Mouse (Mus musculus): ENCODE data around the gene Phf13.
"Not testable (repeated sequence)": the region's sequence is repeated elsewhere in the genome, so short reads cannot be mapped to it uniquely, and the experiment has no call there.

The Phf13 gene

DNA sequence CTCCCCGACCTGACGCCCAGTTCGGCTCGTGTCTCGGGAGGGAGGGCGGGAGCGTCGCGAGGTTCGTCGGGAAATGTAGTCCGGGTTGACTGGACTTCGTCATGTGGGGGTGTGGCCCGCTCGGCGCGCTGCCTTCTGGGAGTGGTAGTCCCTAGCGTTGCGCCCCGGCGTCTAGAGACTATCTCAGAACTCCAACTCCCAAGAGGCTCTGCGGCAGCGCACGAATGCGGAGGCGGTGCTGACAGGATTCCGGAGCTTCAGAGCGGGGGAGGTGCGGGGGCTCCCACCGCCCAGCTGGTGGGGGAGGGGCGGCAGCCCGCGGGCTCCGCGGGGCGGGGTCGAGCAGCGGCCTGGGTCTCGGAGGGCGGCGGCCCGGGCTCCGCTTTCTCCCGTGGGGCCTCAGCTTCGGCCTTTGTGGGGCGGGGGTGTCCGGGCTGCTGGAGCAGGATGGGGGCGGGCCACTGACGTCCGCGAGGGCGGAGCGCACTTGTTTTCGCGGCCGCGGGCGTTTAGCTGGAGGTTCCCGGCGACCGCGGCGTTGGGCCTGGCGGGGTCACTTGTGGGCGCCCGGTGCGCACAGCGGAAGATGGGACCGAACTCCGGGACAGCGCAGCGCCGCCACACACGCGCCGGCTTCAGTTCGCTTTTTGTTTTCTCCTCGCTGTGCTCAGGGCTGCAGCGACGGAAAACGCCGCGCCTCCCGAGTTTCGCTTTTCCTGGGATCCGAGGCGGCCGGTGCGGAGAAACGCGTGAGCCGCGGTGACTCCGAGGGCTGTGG is at the start of gene Phf13:
Phf13 (minus strand) TSS at position 86 of the 778 bp plus-strand sequence.
- peak; percentile 99 for DNase-seq

DNA sequence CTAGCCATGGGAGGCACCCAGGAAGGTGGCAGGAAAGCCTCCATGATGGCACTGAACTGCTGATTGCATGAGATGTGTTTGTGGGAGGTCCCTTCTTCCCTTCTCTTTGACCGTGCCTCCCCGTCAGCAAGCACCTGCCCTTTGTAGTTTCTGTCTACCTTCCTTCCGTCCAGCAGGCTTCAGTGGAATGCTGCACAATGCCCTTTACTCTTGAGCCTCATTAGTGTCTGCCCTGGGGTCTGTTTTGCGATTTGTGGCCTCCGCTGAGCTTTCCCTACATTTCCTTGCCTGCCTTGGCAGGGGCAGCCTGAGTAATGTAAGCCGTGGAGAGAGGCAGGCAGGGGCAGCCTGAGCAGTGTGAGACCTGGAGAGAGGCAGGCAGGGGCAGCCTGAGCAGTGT is 48.6 kb upstream of the Phf13 start:
- DNase-seq, result no peak

DNA sequence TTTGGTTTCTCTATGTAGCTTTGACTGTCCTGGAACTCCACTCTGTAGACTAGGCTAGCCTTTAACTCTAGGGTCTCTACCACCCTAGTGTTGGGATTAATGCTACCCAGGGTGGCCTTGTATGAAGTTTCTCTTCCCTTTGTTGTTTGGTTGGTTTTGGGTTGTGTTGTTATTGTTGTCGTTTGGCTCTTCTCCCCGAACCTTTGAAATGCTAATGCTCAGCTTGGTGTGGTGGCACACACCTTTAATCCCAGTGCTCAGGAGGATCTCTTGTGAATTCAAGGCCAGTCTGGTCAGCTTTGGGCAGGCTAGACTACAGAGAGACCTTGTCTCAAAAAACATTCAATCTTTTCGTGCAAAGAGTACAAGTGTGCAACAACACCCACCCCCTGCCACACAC is 47.1 kb upstream of the Phf13 start:
- DNase-seq, result no peak

DNA sequence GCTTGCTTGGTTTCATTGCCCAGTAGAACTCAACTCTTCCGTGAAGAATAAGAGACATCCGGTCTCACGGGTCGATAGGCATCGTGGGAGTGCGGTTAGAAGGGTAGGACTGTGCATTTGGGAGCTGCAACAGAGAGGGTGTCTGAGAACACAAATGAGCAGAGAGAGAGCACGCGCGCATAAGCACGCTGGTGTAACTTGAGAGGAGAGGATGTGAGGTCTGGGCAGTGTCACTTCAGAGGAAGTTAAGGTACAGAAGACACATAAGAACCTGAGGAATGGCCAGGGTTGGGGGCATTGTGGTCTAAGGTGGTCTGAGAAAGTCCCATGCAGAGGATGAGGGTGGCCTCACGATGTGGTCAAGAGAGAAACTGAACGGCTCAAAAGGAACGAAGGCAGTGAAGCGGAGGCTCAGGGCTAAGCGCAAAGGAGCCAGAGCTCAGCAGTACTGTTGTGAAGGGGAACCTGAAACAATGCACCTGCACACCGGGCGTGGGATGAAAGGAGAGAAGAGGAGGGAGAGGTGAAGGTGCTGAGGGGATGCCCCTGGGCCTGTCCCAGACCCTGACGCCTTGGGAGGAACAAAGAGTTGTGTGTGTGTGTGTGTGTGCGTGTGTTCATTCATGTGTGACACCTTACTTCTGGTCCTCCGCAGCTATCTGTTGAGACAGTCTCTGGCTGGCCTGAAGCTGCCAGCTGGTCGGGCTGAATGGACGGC is 46.0 kb upstream of the Phf13 start:
- DNase-seq, result no peak

DNA sequence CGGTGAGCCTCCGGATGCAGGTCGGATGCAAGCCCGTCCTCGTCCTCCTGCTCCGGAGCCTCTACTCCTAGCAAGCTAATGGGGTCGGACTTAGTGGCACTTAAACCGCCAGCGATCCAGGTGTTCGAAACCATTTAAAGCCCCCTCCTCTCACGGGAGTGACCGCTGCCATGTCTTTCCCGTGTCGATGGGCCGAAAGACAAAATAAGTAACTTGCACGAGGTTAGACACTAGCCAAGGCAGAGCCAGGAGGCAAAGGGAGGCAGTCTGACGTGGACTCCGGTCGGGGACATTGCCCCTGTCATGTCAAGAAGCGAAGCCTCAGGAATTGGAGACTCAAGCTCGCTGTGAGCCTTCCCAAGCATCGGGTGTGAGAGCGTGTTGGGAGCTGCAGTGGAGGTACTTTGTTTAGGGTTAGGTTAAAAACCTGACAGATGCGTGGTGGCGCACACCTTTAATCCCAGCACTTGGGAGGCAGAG is 43.8 kb upstream of the Phf13 start:
- no peak for DNase-seq

DNA sequence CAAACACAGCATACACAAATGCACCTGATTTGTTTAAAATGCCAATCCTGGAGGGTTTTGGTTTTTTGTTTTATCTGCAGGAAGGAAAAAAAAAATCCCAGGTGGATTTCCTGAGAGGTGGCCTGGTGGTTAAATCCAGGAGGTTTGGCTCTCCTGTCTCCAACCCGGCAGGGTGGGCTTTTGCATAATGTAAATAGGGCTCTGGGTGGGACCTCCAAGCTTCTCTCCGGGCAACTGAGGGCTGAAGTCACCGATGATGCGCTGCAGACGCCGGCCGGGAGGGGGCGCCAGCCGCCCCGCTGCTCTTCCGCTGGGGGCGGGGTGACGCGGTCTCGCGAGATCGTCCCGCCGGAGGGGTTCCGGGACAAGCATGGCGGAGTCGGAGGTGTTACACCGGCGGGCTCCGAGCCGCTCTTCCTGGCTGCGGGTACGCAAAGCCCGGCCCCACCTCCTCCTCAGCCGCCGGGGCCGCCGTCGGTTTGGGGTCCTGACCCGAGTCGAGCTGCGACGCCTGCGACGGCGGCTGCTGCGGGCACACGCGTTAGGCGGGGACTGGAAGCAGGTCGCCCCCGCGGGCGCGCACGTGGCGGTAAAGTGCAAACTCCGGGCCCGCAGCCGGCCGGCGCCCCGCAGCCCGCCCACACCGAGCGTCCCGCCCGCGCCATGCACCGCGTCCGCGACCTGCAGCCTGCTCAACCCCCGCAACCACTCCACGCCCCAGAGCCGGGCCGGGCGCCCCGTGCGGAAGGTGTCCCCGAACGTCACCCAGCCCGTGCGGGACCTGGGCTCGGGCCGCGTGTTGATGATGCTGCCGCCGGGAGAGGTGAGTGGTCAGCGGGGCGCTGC is 43.1 kb upstream of the Phf13 start, which contains the start of gene Nol9:
Nol9 (plus strand) TSS at position 337 of the 846 bp plus-strand sequence.
- peak; percentile 94 for DNase-seq

DNA sequence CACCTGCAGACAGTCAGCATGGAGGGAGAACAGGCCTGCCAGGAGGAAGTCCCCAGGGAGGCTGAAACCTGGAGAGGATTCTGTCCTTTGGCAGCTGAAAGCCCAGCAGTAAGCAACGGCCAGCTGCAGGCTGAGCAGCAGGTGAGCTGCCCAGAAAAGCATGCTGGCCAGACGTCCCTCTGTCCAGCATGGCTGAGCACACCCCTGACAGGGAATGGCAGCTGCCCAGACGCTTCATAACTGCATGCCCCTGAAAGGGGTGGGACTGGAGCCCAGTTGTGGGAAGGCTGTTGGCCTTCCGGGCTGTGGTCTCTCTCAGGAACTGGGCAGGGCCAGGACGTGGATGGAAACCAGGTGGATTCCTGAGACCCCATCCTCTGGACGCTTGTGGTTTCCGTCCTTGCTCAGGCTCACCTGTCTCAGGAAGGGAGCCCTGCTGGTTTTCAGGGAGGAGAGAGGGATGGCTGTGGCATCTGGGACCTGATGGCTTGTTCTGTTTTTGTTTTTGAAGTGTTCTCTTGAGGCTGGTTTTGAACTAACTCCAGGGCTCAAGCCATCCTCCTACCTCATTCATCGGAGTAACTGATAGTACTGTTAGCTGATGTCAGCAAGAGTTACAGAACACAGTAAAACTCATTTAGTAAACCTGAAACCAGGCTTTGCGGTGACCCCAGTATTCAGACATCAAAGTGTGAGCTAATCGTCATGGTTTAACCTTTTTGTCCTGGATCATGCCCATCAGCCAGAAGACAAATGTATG is 42.3 kb upstream of the Phf13 start, which contains the start of gene Tas1r1:
Tas1r1 (minus strand) TSS at position 344 of the 760 bp plus-strand sequence.
- no peak for DNase-seq

DNA sequence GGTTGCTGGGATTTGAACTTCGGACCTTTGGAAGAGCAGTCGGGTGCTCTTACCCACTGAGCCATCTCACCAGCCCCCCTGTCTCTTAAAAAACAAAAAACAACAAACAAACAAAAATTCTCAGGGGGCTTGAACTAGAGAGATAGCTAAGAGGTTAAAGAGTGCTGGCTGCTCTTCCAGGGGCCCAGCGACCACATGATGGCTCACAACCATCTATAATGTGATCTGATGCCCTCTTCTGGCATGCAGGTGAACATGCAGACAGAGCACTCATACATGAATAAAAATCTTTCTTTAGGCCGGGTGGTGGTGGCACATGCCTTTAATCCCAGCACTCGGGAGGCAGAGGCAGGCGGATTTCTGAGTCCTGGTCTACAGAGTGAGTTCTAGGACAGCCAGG is 40.4 kb upstream of the Phf13 start:
- not testable (repeated sequence) for DNase-seq

DNA sequence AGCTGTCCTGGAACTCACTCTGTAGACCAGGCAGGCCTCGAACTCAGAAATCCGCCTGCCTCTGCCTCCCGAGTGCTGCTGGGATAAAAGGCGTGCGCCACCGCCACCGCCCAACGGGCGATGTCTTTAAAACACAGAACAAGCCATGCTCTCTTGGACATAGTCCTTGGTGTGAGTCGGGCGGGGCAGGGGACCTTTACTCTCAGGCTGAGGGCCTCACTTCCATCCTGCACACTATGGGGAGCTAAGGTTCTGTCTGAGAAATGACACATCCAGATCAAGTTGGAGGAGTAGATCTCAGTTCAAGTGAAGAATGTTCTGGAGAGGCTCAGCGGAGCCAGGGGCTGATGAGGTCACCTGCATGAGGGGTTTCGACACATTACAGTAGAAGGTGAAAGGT is 36.9 kb upstream of the Phf13 start:
- DNase-seq, result no peak

DNA sequence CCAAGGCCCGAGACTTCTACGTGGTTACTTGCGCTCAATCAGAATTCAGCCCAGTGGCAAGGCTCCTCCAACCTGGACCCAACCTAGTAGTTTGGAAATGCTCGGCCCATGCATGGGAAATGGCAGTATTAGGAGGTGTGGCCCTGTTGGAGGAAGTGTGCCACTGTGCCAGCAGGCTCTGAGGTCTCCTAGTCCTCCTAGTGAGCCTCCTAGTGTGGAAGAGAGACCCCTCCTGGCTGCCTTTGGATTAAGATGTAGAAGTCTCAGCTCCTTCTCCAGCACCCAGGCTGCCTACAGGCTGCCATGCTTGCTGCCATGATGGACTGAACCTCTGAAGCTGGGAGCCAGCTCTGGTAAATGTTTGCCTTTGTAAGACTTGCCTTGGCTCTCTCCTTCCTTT is 33.9 kb upstream of the Phf13 start:
- DNase-seq, result peak; percentile 57

DNA sequence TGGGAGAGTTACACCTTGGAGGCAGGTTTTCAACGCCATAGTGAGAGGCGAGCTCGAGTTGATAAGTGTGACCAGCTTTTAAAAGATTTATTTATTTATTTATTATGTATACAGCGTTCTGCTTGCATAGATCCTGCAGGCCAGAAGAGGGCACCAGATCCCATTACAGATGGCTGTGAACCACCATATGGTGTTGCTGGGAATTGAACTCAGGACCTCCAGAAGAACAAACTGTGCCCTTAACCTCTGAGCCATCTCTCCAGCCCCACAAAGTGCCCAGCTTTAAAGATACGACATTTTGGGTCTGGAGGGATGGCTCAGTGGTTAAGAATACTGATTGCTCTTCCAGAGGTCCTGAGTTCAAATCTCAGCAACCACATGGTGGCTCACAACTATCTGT is 33.0 kb upstream of the Phf13 start:
- DNase-seq, result peak; percentile 35

DNA sequence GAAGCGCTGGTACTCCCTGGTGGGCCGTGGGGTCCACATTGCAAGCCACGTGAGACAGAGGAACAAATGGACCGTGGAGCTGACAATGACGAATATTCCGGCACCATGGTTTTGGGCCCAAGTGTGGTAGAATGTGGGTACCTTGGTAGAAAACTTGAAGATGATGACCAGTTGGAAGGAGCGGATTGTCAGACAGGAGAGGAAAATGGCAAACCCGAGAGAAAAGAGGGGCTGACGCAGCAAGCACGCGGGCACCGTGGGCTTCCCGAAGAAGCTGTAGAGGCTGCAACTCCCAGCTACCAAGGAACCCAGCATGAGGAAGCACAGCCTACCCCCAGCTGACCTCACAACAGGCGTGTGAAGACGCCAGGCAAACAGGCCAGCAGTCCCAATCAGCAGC is 32.4 kb upstream of the Phf13 start:
- no peak for DNase-seq

DNA sequence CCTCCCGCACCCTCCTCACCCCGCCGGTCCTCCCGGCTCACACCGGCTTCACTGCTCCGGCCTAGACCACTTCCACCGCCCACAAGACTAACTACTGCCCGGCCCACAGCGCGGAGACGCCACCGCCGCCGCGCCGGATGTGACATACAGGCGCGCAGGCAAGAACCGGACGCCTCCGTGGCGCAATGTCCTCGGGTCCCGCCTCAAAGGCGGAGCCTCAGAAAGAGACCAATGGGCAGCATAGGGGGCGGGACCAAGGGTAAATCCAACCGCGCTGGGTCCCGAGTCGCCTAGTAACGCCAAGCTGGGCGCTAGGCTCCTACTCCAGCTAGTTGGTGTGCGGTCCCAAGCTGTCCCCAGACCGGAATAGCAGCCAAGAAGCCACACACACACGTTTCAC is 31.5 kb upstream of the Phf13 start, which contains the start of gene Zbtb48:
Zbtb48 (minus strand) TSS at position 148 of the 400 bp plus-strand sequence.
- DNase-seq, result peak; percentile 99

DNA sequence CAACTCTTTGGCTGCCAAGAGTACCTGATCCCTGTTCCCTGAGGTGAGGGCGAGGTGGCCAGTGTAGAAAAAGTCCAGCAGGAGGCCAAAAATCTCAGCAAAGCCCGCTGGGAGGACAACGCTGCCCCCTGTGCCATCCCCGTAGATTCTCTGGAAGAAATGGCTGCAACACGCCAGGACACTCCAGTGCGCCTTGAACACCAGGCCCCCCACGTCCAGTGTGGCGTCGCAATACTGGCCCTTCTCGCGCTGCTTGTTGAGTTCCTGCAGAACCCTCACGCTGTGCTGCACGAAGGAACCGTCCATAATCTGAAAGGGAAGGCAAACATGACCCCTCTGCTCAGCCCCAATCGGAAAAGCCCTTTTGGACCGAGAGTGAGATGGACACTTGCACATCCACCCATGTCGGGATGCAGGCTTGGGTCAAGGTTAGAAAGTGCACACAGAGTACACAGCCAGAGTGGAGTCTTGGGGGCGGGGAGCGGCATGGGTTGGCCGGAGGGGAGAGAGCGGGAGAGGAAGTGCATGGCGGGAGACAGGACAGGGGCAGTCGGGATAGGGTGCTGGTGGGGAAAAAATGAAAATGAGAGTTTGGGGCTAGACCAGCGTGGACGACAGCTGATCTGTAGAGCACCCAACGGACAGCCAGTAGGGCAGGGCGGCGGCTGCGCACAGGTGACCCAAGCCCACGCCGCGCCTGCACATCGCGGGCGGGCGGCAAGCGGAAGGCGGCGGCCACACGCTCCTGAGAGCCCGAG is 30.9 kb upstream of the Phf13 start:
- DNase-seq, result peak; percentile 25

DNA sequence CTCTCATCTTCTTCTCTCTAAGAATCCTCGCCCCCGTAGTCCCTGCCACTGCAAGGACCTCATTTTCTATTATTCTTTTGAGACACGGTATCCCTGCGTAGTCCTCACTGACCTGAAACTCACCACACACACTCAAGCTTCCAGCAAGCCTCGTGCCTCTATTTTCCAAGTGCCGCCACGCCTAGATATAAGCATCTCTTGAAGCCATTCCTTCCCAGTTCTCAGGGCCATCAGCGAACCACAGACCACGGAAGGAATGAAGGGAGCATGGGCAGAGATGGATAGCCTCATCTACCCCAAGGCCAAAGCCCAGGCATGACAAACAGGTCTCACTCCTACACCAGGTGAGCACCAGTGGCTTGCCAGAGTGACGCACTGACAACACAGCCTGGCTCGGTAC is 28.5 kb upstream of the Phf13 start:
- DNase-seq, result peak; percentile 40

DNA sequence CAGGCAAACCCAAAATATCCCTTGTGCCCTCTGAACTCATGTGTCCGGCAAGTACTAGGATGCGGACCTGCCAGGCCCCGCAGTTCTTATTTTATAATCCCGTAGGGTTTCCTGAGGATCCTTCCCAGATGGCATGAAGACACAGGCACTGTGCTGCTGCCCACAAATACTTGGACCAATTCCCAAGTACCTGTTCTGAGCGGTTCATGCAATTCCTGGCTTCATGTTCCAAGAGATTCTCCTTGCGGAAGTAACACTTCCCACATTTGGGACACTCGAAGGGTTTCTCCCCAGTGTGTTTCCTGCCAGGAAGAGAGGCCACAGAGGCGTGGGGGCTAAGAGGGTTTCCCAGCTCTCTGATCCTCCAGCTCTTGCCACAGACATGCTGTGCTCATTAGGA is 26.4 kb upstream of the Phf13 start:
- DNase-seq, result no peak

DNA sequence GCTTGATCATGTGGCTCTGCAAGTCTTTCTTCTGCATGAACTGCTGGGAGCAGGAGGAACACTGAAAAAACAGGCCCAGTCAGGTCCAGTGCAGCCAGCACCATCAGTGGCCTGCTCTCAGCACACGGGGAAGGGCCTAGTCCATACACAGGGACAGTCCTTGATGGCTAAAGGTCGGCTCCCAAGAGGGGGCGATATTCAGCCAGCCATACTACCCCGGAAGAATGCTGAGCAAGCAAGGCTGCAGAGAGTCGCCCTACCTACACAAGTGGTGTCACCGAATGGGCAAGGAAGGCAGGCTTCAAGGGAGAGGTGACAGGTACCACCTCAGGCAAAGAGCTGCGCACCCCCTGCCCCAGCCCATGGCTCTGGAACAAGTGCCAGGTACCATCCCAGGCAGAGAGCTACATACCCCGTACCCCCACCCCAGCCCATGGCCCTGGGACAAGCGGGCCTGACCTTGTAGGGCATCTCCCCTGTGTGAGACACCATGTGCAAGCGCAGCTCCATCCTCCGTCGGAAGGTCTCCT is 25.6 kb upstream of the Phf13 start:
- DNase-seq, result no peak

DNA sequence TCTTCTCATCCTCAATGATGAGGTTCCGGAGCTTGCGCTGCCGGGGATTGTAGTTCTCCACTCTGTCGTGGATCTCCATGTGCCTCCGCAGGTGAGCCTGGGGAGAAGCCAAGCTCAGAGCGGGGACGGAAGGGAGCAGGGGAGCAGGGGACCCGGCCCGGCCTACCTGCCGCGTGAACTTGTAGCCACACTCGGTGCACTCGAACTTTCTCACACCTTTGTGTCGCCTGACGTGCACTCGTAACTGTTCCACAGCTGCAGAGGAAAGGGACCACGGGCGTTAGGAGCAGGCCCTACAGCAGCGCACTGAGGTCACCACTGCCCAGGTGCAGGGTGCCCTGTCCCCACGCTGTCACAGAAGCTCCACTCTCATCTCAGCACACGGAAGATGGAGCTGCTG is 24.0 kb upstream of the Phf13 start:
- no peak for DNase-seq

DNA sequence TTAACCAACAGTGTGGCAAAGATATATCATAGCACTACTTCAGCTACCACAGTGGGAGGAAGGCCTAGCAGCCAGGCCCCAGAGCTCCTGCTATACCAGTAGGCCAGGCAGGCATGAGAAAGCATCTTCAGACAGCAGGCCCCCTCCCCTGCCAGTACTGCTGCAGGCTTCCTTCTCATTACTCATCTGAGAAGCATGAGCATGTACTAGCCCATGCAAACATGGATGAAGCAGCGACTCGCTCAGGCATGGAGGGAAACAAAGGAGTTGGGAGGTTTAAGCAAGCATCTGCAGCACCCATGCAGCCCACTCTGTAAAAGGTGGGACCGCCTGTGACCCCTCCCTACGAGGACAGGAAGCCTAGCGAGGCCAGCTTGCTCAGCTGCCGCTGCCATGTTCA is 23.0 kb upstream of the Phf13 start:
- no peak for DNase-seq

DNA sequence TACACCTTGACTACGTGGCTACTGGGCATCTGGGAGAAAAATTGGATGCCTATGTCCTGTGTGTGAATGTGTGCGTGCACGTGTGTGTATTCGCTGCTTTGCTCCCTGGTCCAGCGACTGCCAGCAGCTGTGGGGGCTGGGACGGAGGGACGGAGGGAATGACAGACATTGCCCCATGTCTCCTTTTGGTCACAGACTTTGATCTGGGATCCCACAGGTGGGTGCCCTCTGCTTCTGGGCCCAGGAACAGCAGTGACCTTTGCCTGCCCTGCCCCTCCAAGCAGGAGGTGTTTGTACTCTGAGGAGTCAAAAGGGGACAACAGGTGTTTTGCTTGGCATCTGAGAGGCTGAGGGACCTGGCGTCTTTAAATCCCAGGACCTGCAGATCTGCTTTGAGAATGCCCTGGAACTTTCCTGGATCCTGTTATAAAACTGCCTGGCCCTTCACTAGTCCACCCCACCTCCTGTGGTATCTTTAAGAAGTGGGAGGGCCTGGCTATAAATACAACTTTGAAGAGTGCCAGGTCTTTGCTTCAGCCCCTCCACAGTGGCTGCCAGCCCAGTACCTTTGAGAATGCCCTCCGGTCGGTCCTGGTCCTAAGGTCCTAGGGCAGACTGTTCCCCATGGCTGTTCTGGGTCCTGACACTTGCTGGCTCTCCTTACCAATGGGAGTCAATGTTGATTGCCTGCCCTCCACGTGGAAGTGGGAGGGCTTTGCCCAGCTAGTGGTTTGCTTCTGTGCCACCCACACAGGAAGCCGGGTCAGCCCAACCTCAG is 17.2 kb upstream of the Phf13 start:
- peak; percentile 35 for DNase-seq

Measured in lung, postnatal 36 days (tissue).